Mouse (Mus musculus) lung, postnatal 0 days (tissue): Measurements from ENCODE around the gene Tmem171. TPM values are rescaled to one million over a fixed set of nuclear protein-coding genes. Genes with fewer than 3 reads are reported as not detected.
A peak's percentile ranks its signal among the peaks of the same experiment; 100 is the strongest.

Experiments
- ATAC-seq: fragments of 200-750 bp; cut with Nextera tagmentation; 2 replicates; pipeline ENCODE4 v1.8.0; 2017; ENCODE audit warnings: moderate library complexity
- DNase-seq: peaks from one replicate; pipeline ENCODE4 v3.0.0-alpha.2; 2016; ENCODE audit warnings: low spot score
- H3K27ac ChIP-seq: fragments of 300-500 bp; sonication (generic); 2 replicates; pipeline ENCODE4 v1.5.1; 2014; ENCODE audit warnings: antibody characterized with exemption, mild to moderate bottlenecking, low read length, mixed read lengths
- H3K27me3 ChIP-seq: fragments of 300-500 bp; sonication (generic); replicated peaks from 2 replicates; pipeline ENCODE4 v1.6.1; 2014; ENCODE audit warnings: low read length, mixed read lengths; ENCODE audit not compliant: insufficient read depth
- H3K36me3 ChIP-seq: fragments of 300-500 bp; sonication (generic); 2 replicates; pipeline ENCODE4 v1.6.1; 2014; ENCODE audit warnings: low read length, mixed read lengths; ENCODE audit not compliant: insufficient read depth
- H3K4me1 ChIP-seq: fragments of 300-500 bp; sonication (generic); 2 replicates; pipeline ENCODE4 v1.6.1; 2014; ENCODE audit warnings: antibody characterized with exemption, low read depth, low read length, mixed read lengths; ENCODE audit not compliant: insufficient read depth
- H3K4me2 ChIP-seq: fragments of 300-500 bp; sonication (generic); replicated peaks from 2 replicates; pipeline ENCODE4 v1.6.1; 2014; ENCODE audit warnings: low read depth, mild to moderate bottlenecking, low read length, moderate library complexity, mixed read lengths
- H3K4me3 ChIP-seq: fragments of 300-500 bp; sonication (generic); 2 replicates; pipeline ENCODE4 v1.5.1; 2014; ENCODE audit warnings: low read depth, low read length
- H3K9ac ChIP-seq: fragments of 300-500 bp; sonication (generic); replicated peaks from 2 replicates; pipeline ENCODE4 v1.6.1; 2014; ENCODE audit warnings: low read depth, mild to moderate bottlenecking
- H3K9me3 ChIP-seq: fragments of 300-500 bp; sonication (generic); 2 replicates; pipeline ENCODE4 v1.6.1; 2016; ENCODE audit warnings: low read length, mixed read lengths
- CTCF ChIP-seq: IDR thresholded peaks from 2 replicates; pipeline ENCODE4 v1.5.1; 2016; ENCODE audit warnings: antibody characterized with exemption, mild to moderate bottlenecking
- EP300 ChIP-seq: IDR thresholded peaks from 2 replicates; pipeline ENCODE4 v1.6.1; 2016; ENCODE audit warnings: antibody characterized with exemption, mild to moderate bottlenecking, control low read depth
- WGBS: fragments of 180-500 bp; shearing (Covaris S2); extraction: QIAGEN DNeasy Blood & Tissue Kit; methylation state at CpG from one replicate; pipeline ENCODE4 v1.1.7; 2014; 5-methylcytosine and 5-hydroxymethylcytosine counted together
- polyA plus RNA-seq: library from polyadenylated mRNA; unstranded; fragments of >200 nt; fragmentation: Nextera tagmentation; extraction: Ambion mirVana; gene quantifications from 2 replicates; pipeline ENCODE4 v1.2.1, GENCODE M21; 2015

The Tmem171 gene
- polyA plus RNA-seq, 1 experiment from 2014 or later = 22.1 TPM

DNA sequence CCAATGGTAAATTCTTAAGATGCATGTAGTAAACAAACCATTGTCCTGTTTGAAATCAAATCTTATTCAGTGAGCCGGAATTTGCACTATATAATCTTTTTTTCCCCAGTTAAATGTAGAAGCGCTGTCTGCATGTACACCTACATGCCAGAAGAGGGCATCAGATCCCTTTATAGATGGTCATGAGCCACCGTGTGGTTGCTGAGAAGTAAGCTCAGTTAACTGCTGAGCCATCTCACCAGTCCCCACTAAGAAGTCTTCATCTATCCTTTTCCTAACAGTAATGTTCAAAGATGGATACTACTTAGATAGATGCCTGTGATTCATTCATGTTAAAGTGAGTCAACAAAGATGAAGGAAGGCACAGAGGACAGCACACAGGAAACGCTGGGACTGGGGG lies 31.9 kb upstream of the Tmem171 start:
- H3K4me3 ChIP-seq = no peak overlapping the region
- no peaks in the 10 kb centered on the region for H3K9me3 ChIP-seq
- H3K4me1 ChIP-seq = no peaks in the 10 kb centered on the region
- DNase-seq (peak; percentile 64), ATAC-seq (no peak; the same call in 1 of the 2 replicates)
- WGBS = 59% methylated on average over 4 of the region's 4 CpGs
- peaks cover 30% of the 10 kb centered on the region for H3K36me3 ChIP-seq
- no peak overlapping the region for H3K9ac ChIP-seq
- no peak overlapping the region for H3K4me2 ChIP-seq
- TF ChIP-seq EP300 = no peak
- TF ChIP-seq CTCF = peak; percentile 80
- no peak overlapping the region for H3K27ac ChIP-seq
- no peaks in the 10 kb centered on the region for H3K27me3 ChIP-seq

GRCm38 (mm10) chr13:98723430-98723829 lies 28.8 kb upstream of the Tmem171 start:
- H3K36me3 ChIP-seq = peaks cover 17% of the 10 kb centered on the region

DNA sequence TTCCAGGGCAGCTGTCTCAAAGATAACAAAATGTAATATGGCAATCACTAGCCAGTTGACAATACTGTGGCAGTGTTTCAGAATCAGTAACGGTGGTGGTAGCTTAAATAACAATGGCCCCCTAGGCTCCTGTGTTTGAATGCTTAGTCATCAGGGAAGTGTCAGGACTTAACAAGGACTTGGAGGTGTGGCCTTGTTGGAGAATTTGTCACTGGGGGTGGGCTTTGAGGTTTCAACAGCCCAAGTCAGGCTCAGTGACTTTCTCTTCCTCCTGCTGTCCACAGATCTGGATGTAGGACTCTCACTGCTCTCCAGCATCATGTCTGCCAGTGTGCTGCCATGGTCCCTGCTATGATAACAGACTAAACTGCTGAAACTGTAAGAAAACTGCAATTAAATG lies 27.7 kb upstream of the Tmem171 start:
- Histone ChIP-seq H3K4me1 (no peaks in the 10 kb centered on the region), H3K36me3 (peaks cover 14% of the 10 kb centered on the region), H3K4me3 (no peak overlapping the region), H3K9ac (no peak overlapping the region), H3K9me3 (no peaks in the 10 kb centered on the region), H3K27me3 (no peaks in the 10 kb centered on the region), H3K4me2 (no peak overlapping the region), H3K27ac (no peak overlapping the region)
- no peak for TF ChIP-seq EP300
- no peak for TF ChIP-seq CTCF
- WGBS = 56% methylated on average over 1 of the region's 1 CpGs
- ATAC-seq (no peak), DNase-seq (no peak)

More at GRCm38 (mm10) chr13:98723430-98723829, 28.8 kb upstream of the Tmem171 start:
- 79% methylated on average over 1 of the region's 1 CpGs for WGBS
- H3K27ac ChIP-seq = no peak overlapping the region
- H3K27me3 ChIP-seq = no peaks in the 10 kb centered on the region
- H3K9me3 ChIP-seq = no peaks in the 10 kb centered on the region
- no peak overlapping the region for H3K4me2 ChIP-seq
- H3K4me1 ChIP-seq = no peaks in the 10 kb centered on the region
- DNase-seq (no peak), ATAC-seq (no peak)
- TF ChIP-seq CTCF (no peak), EP300 (no peak)
- no peak overlapping the region for H3K4me3 ChIP-seq
- H3K9ac ChIP-seq = no peak overlapping the region

GRCm38 (mm10) chr13:98716176-98716575 lies 21.5 kb upstream of the Tmem171 start:
- WGBS = 71% methylated on average over 8 of the region's 8 CpGs
- Histone ChIP-seq H3K9ac (no peak overlapping the region), H3K27me3 (no peaks in the 10 kb centered on the region), H3K4me2 (no peak overlapping the region), H3K4me1 (no peaks in the 10 kb centered on the region), H3K4me3 (no peak overlapping the region), H3K9me3 (no peaks in the 10 kb centered on the region), H3K27ac (no peak overlapping the region), H3K36me3 (no peaks in the 10 kb centered on the region)
- no peak for TF ChIP-seq EP300
- peak; percentile 5; the same call in 1 of the 2 replicates for ATAC-seq
- no peak for DNase-seq

DNA sequence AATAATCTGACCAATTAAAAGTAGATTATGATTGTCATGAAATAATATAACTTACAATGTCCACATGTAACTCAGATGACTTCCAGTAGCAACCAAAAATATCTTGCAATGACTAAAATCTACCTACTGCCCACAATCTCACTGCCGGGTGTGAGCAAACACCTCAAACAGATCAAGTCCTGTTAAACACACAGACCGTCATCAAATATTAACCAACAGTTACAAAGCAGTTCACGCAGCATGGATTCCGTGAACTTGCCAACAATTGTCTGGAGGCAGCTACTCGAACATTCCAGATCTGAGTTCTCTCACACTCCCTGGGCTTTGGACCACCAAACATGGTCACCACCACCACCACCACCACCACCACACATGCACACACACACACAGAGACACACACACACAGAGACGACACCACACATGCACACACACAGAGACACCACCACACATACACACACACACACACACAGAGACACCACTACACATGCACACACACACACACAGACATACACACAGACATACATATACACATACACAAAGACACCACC lies 20.9 kb upstream of the Tmem171 start:
- ATAC-seq = peak; percentile 68
- Histone ChIP-seq H3K36me3 (no peaks in the 10 kb centered on the region), H3K9me3 (no peaks in the 10 kb centered on the region), H3K4me3 (no peak overlapping the region), H3K27ac (no peak overlapping the region), H3K9ac (no peak overlapping the region), H3K4me2 (no peak overlapping the region), H3K27me3 (no peaks in the 10 kb centered on the region), H3K4me1 (no peaks in the 10 kb centered on the region)
- 47% methylated on average over 6 of the region's 6 CpGs for WGBS
- TF ChIP-seq EP300 = no peak
- no peak for TF ChIP-seq CTCF
- DNase-seq = peak; percentile 76

DNA sequence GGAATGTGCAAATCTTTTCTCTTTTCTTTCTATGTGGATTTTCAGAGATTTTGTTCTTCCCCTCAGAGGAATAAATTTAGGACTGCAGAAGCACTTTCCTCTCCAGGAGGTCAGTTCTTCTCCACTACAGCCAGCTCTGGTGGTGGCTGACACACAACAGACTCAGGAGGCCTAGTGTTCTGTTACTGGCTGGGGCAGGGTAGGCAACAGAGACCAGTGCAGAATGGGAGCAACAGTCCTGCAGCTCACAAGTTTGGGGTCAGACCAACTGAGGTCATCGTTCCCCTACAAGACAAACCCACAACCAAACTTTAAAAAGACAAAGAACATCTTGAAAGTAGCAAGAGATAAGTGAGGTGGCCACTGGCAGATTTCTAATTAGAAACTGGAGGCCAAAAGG lies 16.0 kb upstream of the Tmem171 start:
- Histone ChIP-seq H3K27ac (peak overlapping the region; percentile 55), H3K27me3 (no peaks in the 10 kb centered on the region), H3K4me2 (no peak overlapping the region), H3K36me3 (no peaks in the 10 kb centered on the region), H3K9ac (no peak overlapping the region), H3K4me3 (no peak overlapping the region), H3K9me3 (no peaks in the 10 kb centered on the region), H3K4me1 (peaks cover under 1% of the 10 kb centered on the region; the same call in 1 of the 2 replicates)
- WGBS = 71% methylated on average over 1 of the region's 1 CpGs
- ATAC-seq (peak; percentile 47; the same call in 1 of the 2 replicates), DNase-seq (no peak)
- TF ChIP-seq EP300 = no peak
- no peak for TF ChIP-seq CTCF
